Mouse (Mus musculus): ENCODE results near the gene Lingo1. TPM values are rescaled to one million over a fixed set of nuclear protein-coding genes. Genes with fewer than 3 reads are reported as not detected.

Gene Lingo1
- 202 and 209 TPM in 2 replicates for polyA plus RNA-seq (2012; rRNA removed)

GRCm38 (mm10) chr9:56795721-56796655 lies at the start of gene Lingo1:
Gene Lingo1 (minus strand): TSS chr9:56796468.

Other genes starting within 250 kb of the Lingo1 start
- 0.14 and 0.47 TPM in 2 replicates for gene Odf3l1, start 68.2 kb upstream of the Lingo1 start, polyA plus RNA-seq (2012; rRNA removed)
- gene Cspg4, start 68.6 kb upstream of the Lingo1 start, polyA plus RNA-seq (2012; rRNA removed), result 7.8 and 8.9 TPM in 2 replicates
- gene Snx33, start 131.9 kb upstream of the Lingo1 start, polyA plus RNA-seq (2012; rRNA removed), result 2.0 and 2.1 TPM in 2 replicates
- 131 and 137 TPM in 2 replicates for gene Imp3, start 141.0 kb upstream of the Lingo1 start, polyA plus RNA-seq (2012; rRNA removed)
- gene Snupn, start 154.4 kb upstream of the Lingo1 start, polyA plus RNA-seq (2012; rRNA removed), result 16.7 and 19.5 TPM in 2 replicates
- gene Ptpn9, start 198.5 kb upstream of the Lingo1 start, polyA plus RNA-seq (2012; rRNA removed), result 44.1 and 45.8 TPM in 2 replicates